Mouse (Mus musculus) CH12.LX (cell line): ENCODE measurements at regions not wholly inside any gene's neighbourhood (a gene's known extent, or its start where the extent isn't known, plus 50 kb on each side); places are given as distances from the start of the nearest gene placed in this dataset.

Experiments
- DNase-seq: peaks from one replicate; pipeline ENCODE4 v3.0.0-alpha.2; 2013; ENCODE audit errors: extremely low read depth
- H3K27ac ChIP-seq: 2 replicates; pipeline ENCODE4 v1.5.1; 2012; ENCODE audit warnings: low read depth, mild to moderate bottlenecking, control low read depth, moderate library complexity; ENCODE audit not compliant: insufficient read depth
- H3K27me3 ChIP-seq: replicated peaks from 2 replicates; pipeline ENCODE3; 2012; ENCODE audit warnings: inconsistent platforms
- H3K36me3 ChIP-seq, 2 experiments: replicated peaks in 1 of 2; 2 replicates each; pipeline versions ENCODE3 to v1.6.1; 2012; ENCODE audit warnings: inconsistent platforms in 1 of 2, low read length in 1 of 2, mild to moderate bottlenecking in 1 of 2, mixed read lengths in 1 of 2, moderate library complexity in 1 of 2; ENCODE audit not compliant: control insufficient read depth in 1 of 2, insufficient read depth in 1 of 2
- H3K4me1 ChIP-seq, 2 experiments: 2 replicates each; pipeline ENCODE4 v1.6.1; 2012; ENCODE audit warnings: inconsistent platforms in 1 of 2, moderate library complexity in 1 of 2; ENCODE audit not compliant: insufficient read depth in 2 of 2, control insufficient read depth in 1 of 2
- H3K4me2 ChIP-seq: 2 replicates; pipeline ENCODE4 v1.6.1; 2012; ENCODE audit warnings: low read depth, mild to moderate bottlenecking, control low read depth; ENCODE audit not compliant: poor library complexity, insufficient read depth, severe bottlenecking
- H3K4me3 ChIP-seq, 3 experiments: fragments of 150-350 bp in 1 of 3; sonication (generic) in 1 of 3; replicated peaks in 1 of 3; 2 replicates each; pipeline versions ENCODE3 to v1.5.1; 2011 to 2012; ENCODE audit warnings: low read depth in 2 of 3, low read length in 2 of 3, mild to moderate bottlenecking in 2 of 3, moderate library complexity in 2 of 3, control low read depth in 1 of 3, improper control_type of control experiment in 1 of 3, inconsistent platforms in 1 of 3, mixed read lengths in 1 of 3; ENCODE audit not compliant: poor library complexity in 1 of 3
- H3K79me2 ChIP-seq: replicated peaks from 2 replicates; pipeline ENCODE4 v1.6.1; 2012; ENCODE audit warnings: mild to moderate bottlenecking, moderate library complexity; ENCODE audit not compliant: control insufficient read depth, poor library complexity, insufficient read depth, severe bottlenecking; ENCODE audit errors: extremely low read depth
- H3K9ac ChIP-seq: 2 replicates; pipeline ENCODE4 v1.6.1; 2012; ENCODE audit warnings: low read depth, mild to moderate bottlenecking, control low read depth, moderate library complexity; ENCODE audit not compliant: insufficient read depth
- H3K9me3 ChIP-seq: replicated peaks from 2 replicates; pipeline ENCODE3; 2012; ENCODE audit warnings: low read length, inconsistent platforms, mixed read lengths
- CHD2 ChIP-seq: IDR thresholded peaks from 2 replicates; pipeline ENCODE4 v1.6.1; 2011; ENCODE audit warnings: low read length, improper control_type of control experiment
- GABPA ChIP-seq: IDR thresholded peaks from 2 replicates; pipeline ENCODE4 v1.6.1; 2012; ENCODE audit warnings: low read depth, low read length, improper control_type of control experiment, inconsistent platforms; ENCODE audit not compliant: insufficient replicate concordance
- HCFC1 ChIP-seq: IDR thresholded peaks from 2 replicates; pipeline ENCODE4 v1.6.1; 2012; ENCODE audit warnings: low read depth, mild to moderate bottlenecking, inconsistent platforms, low read length, improper control_type of control experiment
- IRF4 ChIP-seq: IDR thresholded peaks from 2 replicates; pipeline ENCODE4 v1.6.1; 2014; ENCODE audit warnings: low read depth, mild to moderate bottlenecking, inconsistent platforms, low read length, improper control_type of control experiment
- JUN ChIP-seq: IDR thresholded peaks from 2 replicates; pipeline ENCODE4 v1.6.1; 2011; ENCODE audit warnings: low read depth, mild to moderate bottlenecking, low read length, improper control_type of control experiment, moderate library complexity; ENCODE audit not compliant: insufficient read depth
- JUND ChIP-seq: conservative IDR thresholded peaks from 2 replicates; pipeline ENCODE4 v1.6.1; 2011; ENCODE audit warnings: low read depth, low read length, improper control_type of control experiment
- KAT2A ChIP-seq: IDR thresholded peaks from 2 replicates; pipeline ENCODE4 v1.6.1; 2012; ENCODE audit warnings: low read length, improper control_type of control experiment, inconsistent platforms; ENCODE audit not compliant: insufficient replicate concordance
- MAFK ChIP-seq: IDR thresholded peaks from 2 replicates; pipeline ENCODE4 v1.6.1; 2011; ENCODE audit warnings: low read length, improper control_type of control experiment; ENCODE audit not compliant: insufficient replicate concordance
- MEF2A ChIP-seq: IDR thresholded peaks from 2 replicates; pipeline ENCODE4 v1.6.1; 2014; ENCODE audit warnings: low read depth, mild to moderate bottlenecking, inconsistent platforms, low read length, improper control_type of control experiment, borderline replicate concordance
- MYC ChIP-seq: IDR thresholded peaks from 2 replicates; pipeline ENCODE4 v1.6.1; 2011; ENCODE audit warnings: low read depth, mild to moderate bottlenecking, improper control_type of control experiment, low read length
- NRF1 ChIP-seq: IDR thresholded peaks from 2 replicates; pipeline ENCODE4 v1.6.1; 2014; ENCODE audit warnings: low read depth, mild to moderate bottlenecking, inconsistent platforms, low read length, improper control_type of control experiment, moderate library complexity
- PAX5 ChIP-seq: IDR thresholded peaks from 2 replicates; pipeline ENCODE4 v1.6.1; 2012; ENCODE audit warnings: low read length, inconsistent platforms, mixed read lengths
- POLR2A ChIP-seq: IDR thresholded peaks from 2 replicates; pipeline ENCODE4 v1.6.1; 2011; ENCODE audit warnings: low read depth, mild to moderate bottlenecking, improper control_type of control experiment, low read length
- RAD21 ChIP-seq: IDR thresholded peaks from 2 replicates; pipeline ENCODE4 v1.6.1; 2011; ENCODE audit warnings: low read depth, mild to moderate bottlenecking, low read length, improper control_type of control experiment, moderate library complexity
- RCOR1 ChIP-seq: conservative IDR thresholded peaks from 2 replicates; pipeline ENCODE4 v1.6.1; 2012; ENCODE audit warnings: low read depth, mild to moderate bottlenecking, inconsistent platforms, low read length, improper control_type of control experiment
- SMC3 ChIP-seq: IDR thresholded peaks from 2 replicates; pipeline ENCODE4 v1.6.1; 2011; ENCODE audit warnings: low read depth, low read length, improper control_type of control experiment
- TBP ChIP-seq: conservative IDR thresholded peaks from 2 replicates; pipeline ENCODE4 v1.6.1; 2011; ENCODE audit warnings: low read depth, low read length, improper control_type of control experiment
- TCF12 ChIP-seq: IDR thresholded peaks from 2 replicates; pipeline ENCODE4 v1.6.1; 2014; ENCODE audit warnings: low read depth, mild to moderate bottlenecking, inconsistent platforms, low read length, improper control_type of control experiment
- USF1 ChIP-seq: IDR thresholded peaks from 2 replicates; pipeline ENCODE4 v1.6.1; 2014; ENCODE audit warnings: low read depth, mild to moderate bottlenecking, inconsistent platforms, low read length, improper control_type of control experiment
- USF2 ChIP-seq: conservative IDR thresholded peaks from 2 replicates; pipeline ENCODE4 v1.6.1; 2011; ENCODE audit warnings: low read depth, low read length, improper control_type of control experiment
- ZC3H11A ChIP-seq: IDR thresholded peaks from 2 replicates; pipeline ENCODE4 v1.6.1; 2012; ENCODE audit warnings: low read depth, mild to moderate bottlenecking, inconsistent platforms, low read length, improper control_type of control experiment
- ZKSCAN1 ChIP-seq: IDR thresholded peaks from 2 replicates; pipeline ENCODE4 v1.6.1; 2012; ENCODE audit warnings: low read depth, inconsistent platforms, low read length, improper control_type of control experiment, borderline replicate concordance
- ZMIZ1 ChIP-seq: IDR thresholded peaks from 2 replicates; pipeline ENCODE4 v1.6.1; 2012; ENCODE audit warnings: low read depth, mild to moderate bottlenecking, inconsistent platforms, low read length, improper control_type of control experiment
- ZNF384 ChIP-seq: IDR thresholded peaks from 2 replicates; pipeline ENCODE4 v1.6.1; 2012; ENCODE audit warnings: low read depth, low read length, improper control_type of control experiment, inconsistent platforms
- dilution Hi-C: fragments of 300-500 bp; cut with MboI; formaldehyde crosslinking; loops from 2 replicates; pipeline ENCODE4 v1.14.3; 2020; ENCODE audit warnings: low sequenced_read_pairs; ENCODE audit not compliant: extremely low pct_unique_long_range_greater_than_20kb, extremely low pct_ligation_motif_present
- in situ Hi-C: fragments of 300-500 bp; cut with MboI; formaldehyde crosslinking; loops from 3 replicates; pipeline ENCODE4 v1.14.3; 2019; ENCODE audit warnings: low sequenced_read_pairs, low pct_ligation_motif_present, low pct_unique_long_range_greater_than_20kb, mixed read lengths

DNA sequence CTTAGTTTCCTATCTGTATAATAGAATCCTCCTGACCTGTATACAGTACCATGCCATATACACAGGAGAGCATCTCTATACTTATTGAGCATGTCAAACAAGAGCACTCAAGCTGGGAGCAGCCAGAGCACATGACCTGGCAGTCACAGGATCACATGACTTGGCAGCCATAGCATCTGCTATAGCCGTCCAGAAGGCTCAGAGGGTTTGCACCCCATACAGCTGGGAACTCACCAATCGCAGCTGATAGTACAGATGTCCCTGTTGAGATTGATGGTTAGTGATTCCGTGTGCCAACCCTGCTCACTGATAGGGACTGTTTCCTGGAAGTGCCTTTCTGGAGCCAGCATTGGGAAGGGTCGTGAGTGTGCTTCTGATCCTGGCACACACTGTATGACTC lies 351.3 kb downstream of the Rps24 start:
- H3K4me3 ChIP-seq: no peak overlapping the region
- H3K79me2 ChIP-seq: no peaks in the 10 kb centered on the region
- H3K4me2 ChIP-seq: no peak overlapping the region
- dilution Hi-C loops (no loop called here), in situ Hi-C loops (no loop called here)
- DNase-seq: no peak
- H3K27me3 ChIP-seq: no peaks in the 10 kb centered on the region
- no peak overlapping the region for H3K9ac ChIP-seq
- no peak for TF ChIP-seq JUN
- TF ChIP-seq KAT2A: no peak
- no peak for TF ChIP-seq NRF1
- TF ChIP-seq MEF2A: no peak
- TF ChIP-seq USF2: no peak
- TF ChIP-seq MYC: no peak
- TF ChIP-seq MAFK: no peak
- TF ChIP-seq USF1: no peak
- TF ChIP-seq HCFC1: no peak
- TF ChIP-seq PAX5: no peak
- TF ChIP-seq JUND: no peak
- TF ChIP-seq IRF4: no peak
- no peaks in the 10 kb centered on the region for H3K9me3 ChIP-seq
- no peak overlapping the region for H3K27ac ChIP-seq
- peaks cover 0 to 20% of the 10 kb centered on the region in 2 experiments; a peak in 3 of 4 replicates for H3K4me1 ChIP-seq
- no peaks in the 10 kb centered on the region for H3K36me3 ChIP-seq

GRCm38 (mm10) chr14:24839056-24839455 lies 352.1 kb downstream of the Rps24 start:
- Histone ChIP-seq H3K27me3 (no peaks in the 10 kb centered on the region), H3K9ac (no peak overlapping the region), H3K27ac (no peak overlapping the region), H3K4me2 (no peak overlapping the region), H3K9me3 (no peaks in the 10 kb centered on the region), H3K4me3 (no peak overlapping the region), H3K79me2 (no peaks in the 10 kb centered on the region), H3K36me3 (no peaks in the 10 kb centered on the region), H3K4me1 (peaks cover 0 to 28% of the 10 kb centered on the region in 2 experiments; a peak in 3 of 4 replicates)
- in situ Hi-C loops (no loop called here), dilution Hi-C loops (no loop called here)
- no peak for DNase-seq
- TF ChIP-seq MAFK (no peak), POLR2A (no peak), ZNF384 (no peak), GABPA (no peak), USF2 (no peak), TCF12 (no peak), ZMIZ1 (no peak), SMC3 (no peak), TBP (no peak), CHD2 (no peak), PAX5 (no peak), ZKSCAN1 (no peak), NRF1 (no peak), RAD21 (no peak), RCOR1 (no peak), ZC3H11A (no peak)
